Comparison of ENCODE assay signal across 13 mouse cellular contexts in the genomic region with DNA sequence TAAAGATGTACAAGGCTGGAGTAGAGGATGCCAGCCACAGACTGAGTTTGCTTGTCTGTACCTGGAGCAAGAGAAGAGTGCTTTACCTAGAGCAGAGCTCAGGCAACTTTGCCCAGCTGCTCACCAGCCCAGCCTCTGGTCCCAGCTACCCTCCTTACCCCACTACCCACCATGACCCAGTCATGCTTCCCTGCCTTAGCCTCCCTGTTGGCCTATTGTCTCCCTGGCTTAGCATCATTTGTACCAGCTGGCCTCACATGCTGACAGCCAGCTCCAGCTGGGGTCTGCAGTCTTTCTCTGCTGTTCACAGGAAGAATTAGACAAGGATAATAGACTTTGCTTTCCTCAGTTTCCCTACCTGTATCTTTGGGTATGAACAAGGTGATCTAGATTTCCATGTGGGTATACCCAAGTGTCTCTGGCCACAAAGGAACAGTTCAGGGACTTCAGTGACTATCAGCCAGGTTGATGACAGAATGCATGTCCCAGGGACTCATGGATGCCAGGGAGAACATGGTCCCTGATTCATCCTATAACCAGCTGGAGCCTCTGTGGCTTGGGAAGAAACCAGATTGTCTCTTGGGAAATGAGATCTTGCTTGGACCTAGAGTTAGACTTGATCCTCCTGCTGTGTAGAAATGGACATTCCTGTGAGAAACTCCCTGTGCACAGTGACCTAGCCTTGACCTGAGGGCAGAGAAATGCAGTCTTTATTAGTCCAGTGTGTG.
DNase-seq lines count a peak whose midpoint lies in the region; ATAC-seq and TF ChIP-seq lines count a peak whose summit lies in the region.
"Had no signal": no experiment of that assay in that cellular context is flagged by ENCODE, and none has a peak within 500 bp of the region (broad histone marks: within the 10 kb centered on the region; RNA-seq: fewer than 3 reads in every experiment).

No protein-coding gene starts in this region.

- no peak overlapping the region for H3K27ac ChIP-seq in heart, embryonic 10.5 days
- H3K27ac ChIP-seq in hindbrain, embryonic 16.5 days (ENCODE audit: low read depth, low read length): peak overlapping the region; percentile 60
- H3K27ac ChIP-seq in olfactory bulb, adult 2 months (ENCODE audit: insufficient read depth, low read depth, low read length): 0 out of 2 replicates have a peak overlapping the region, but pooled peaks have one; percentile 12
- H3K27ac ChIP-seq: limb, embryonic 13.5 days had no signal

- no peaks in the 10 kb centered on the region for H3K36me3 ChIP-seq in heart, embryonic 10.5 days
- H3K36me3 ChIP-seq in hindbrain, embryonic 16.5 days (ENCODE audit: control insufficient read depth, insufficient read depth, low read length): no peaks in the 10 kb centered on the region
- H3K36me3 ChIP-seq: limb, embryonic 13.5 days had no signal

- no peaks in the 10 kb centered on the region for H3K4me1 ChIP-seq in heart, embryonic 10.5 days
- peaks cover 8% of the 10 kb centered on the region for H3K4me1 ChIP-seq in hindbrain, embryonic 16.5 days (ENCODE audit: control insufficient read depth, insufficient read depth, low read depth, low read length)
- H3K4me1 ChIP-seq in olfactory bulb, adult 2 months (ENCODE audit: control insufficient read depth, insufficient read depth, low read length): no peaks in the 10 kb centered on the region; the same call in 1 of the 2 replicates

- no peaks in the 10 kb centered on the region for H3K9me3 ChIP-seq in heart, embryonic 10.5 days
- no peaks in the 10 kb centered on the region for H3K9me3 ChIP-seq in hindbrain, embryonic 16.5 days (ENCODE audit: control insufficient read depth, low read length)
- H3K9me3 ChIP-seq: limb, embryonic 13.5 days had no signal

- H3K9ac ChIP-seq in hindbrain, embryonic 16.5 days (ENCODE audit: low read depth, low read length): no peak overlapping the region
- H3K9ac ChIP-seq: limb, embryonic 13.5 days; lung, embryonic 14.5 days had no signal

- TF ChIP-seq POLR2A in olfactory bulb, adult 2 months (IDR thresholded peaks at IDR 0.05; ENCODE audit: insufficient read depth, low read depth, low read length): no peak

- H3K27me3 ChIP-seq in heart, embryonic 10.5 days (ENCODE audit: insufficient read depth, poor library complexity, severe bottlenecking): no peaks in the 10 kb centered on the region
- no peaks in the 10 kb centered on the region for H3K27me3 ChIP-seq in hindbrain, embryonic 16.5 days (replicated peaks; ENCODE audit: control insufficient read depth, insufficient read depth, low read length)
- H3K27me3 ChIP-seq: CH12.LX; limb, embryonic 13.5 days had no signal

- DNase-seq in heart, adult 18-20 months: peak; percentile 41 to 57
- no peak for DNase-seq in heart, embryonic 10.5 days (ENCODE audit: low spot score)
- DNase-seq in heart, adult 8-10 months (ENCODE audit: low spot score): peak; percentile 55
- DNase-seq in layer of hippocampus, adult 8-10 months (ENCODE audit: low spot score in 2 of 2): no peak
- no peak for DNase-seq in cerebellum, adult 9-11 months
- no peak for DNase-seq in kidney, adult 18-20 months
- DNase-seq: adrenal gland, postnatal 25 days; cerebellum, adult 11 months; lung, embryonic 14.5 days had no signal

- no peak for ATAC-seq in hindbrain, embryonic 16.5 days

- no peak overlapping the region for H3K4me2 ChIP-seq in hindbrain, embryonic 16.5 days (ENCODE audit: low read length)
- H3K4me2 ChIP-seq: limb, embryonic 13.5 days; lung, embryonic 14.5 days had no signal

- no peak overlapping the region for H3K4me3 ChIP-seq in heart, embryonic 10.5 days
- H3K4me3 ChIP-seq in hindbrain, embryonic 16.5 days (ENCODE audit: low read length): no peak overlapping the region
- no peak overlapping the region for H3K4me3 ChIP-seq in olfactory bulb, adult 2 months (ENCODE audit: insufficient read depth, low read depth, low read length)
- H3K4me3 ChIP-seq: limb, embryonic 13.5 days had no signal

- TF ChIP-seq CTCF in olfactory bulb, adult 2 months (IDR thresholded peaks at IDR 0.05; ENCODE audit: insufficient read depth, low read depth, low read length): no peak

Comparison
In these comparisons a context has a peak if more than half of its experiments do, and no peak if none do; other contexts are left out.
1. DNase-seq: peak in heart, adult 18-20 months (2 of 2) and heart, adult 8-10 months (single experiment); none in heart, embryonic 10.5 days (single experiment), layer of hippocampus, adult 8-10 months (0 of 2), cerebellum, adult 9-11 months (single experiment) and kidney, adult 18-20 months (single experiment).